Mouse (Mus musculus): ENCODE data around the gene Rdh12.

Rdh12 gene

GRCm38 (mm10) chr12:79253294-79254053, 44.8 kb downstream of the Rdh12 start:
- no peak for DNase-seq

DNA sequence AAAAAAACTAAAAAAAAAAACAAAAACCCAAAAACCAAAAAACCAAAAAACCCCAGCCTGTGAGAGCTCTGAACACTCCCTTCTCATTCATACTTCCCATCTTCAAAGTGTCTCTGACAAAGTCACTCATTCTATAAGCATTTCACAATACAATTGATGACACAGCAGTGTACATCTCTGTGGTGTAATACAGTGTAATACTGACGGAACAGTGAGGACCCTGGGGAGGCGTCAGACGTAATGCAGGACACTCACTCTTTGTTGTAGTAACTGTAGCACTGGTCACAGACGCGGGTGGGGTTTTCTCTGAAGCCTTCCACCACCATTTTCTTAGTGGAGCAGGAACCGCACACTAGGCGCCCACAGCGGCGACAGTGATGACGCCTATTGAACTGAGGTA, 46.3 kb downstream of the Rdh12 start:
- DNase-seq: no peak

DNA sequence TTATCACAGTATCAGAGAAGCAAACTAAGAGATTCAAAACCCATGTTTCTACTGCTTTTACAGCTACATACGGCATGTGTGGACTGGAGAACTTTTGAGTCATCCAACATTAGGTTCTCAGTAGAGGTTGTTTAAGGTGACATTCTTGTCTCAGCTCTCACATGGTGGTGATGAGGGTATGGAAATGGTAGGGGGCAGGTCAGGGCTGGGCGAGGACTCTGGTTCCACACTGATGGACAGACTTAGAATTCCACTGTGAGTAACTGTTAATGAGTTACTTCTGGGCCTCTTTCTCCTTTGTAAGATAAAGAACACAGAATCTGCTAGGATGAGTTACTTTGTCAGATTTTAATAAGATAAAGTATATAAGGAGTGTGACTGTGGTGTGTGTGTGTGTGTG, 51.4 kb downstream of the Rdh12 start:
- DNase-seq: no peak

GRCm38 (mm10) chr12:79261035-79261434, 52.3 kb downstream of the Rdh12 start:
- peak in 1 of 2 experiments; percentile 12 for DNase-seq

Data from cerebellum, postnatal 36 days (tissue).